Mouse (Mus musculus): ENCODE data around the gene Zfhx3.

DNA sequence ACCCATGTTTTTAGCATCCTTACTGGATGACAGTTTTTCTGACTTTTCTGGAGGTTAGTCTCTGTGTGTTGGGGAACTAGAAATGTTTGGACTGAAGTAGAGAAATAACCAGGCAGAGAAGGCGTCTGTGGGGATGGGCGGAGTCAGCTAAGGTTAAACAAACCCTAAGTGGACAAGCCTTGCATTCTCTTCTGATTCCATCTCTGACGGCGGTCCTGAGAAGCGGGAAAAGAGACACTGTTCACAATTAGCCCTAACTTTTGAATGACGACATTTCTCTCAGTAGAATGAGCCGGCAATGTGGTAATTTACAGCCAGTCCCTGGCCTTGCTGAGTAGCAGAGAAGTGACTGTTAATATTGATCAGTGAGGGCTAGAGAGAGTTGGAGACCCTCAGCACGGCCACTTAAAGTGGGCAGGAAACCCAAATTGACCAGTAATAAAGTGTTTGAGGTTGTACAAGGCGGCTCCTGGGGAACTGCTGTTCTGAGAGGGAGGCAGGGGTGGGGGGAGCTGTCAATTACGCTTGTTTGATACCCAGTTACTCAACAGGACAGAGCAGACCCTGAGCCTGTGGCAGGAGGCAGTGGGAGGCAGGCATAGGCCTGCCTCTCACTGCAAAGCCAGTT lies 162.1 kb downstream of the Zfhx3 start:
- no peak for TF ChIP-seq CTCF (IDR thresholded peaks at IDR 0.05; ENCODE audit: control insufficient read depth, insufficient read depth, low read length)
- no peak for TF ChIP-seq POLR2A (IDR thresholded peaks at IDR 0.05; ENCODE audit: borderline replicate concordance, control insufficient read depth, low read depth, low read length)
